Comparison of ENCODE assay signal across 8 mouse cellular contexts in the genomic region with DNA sequence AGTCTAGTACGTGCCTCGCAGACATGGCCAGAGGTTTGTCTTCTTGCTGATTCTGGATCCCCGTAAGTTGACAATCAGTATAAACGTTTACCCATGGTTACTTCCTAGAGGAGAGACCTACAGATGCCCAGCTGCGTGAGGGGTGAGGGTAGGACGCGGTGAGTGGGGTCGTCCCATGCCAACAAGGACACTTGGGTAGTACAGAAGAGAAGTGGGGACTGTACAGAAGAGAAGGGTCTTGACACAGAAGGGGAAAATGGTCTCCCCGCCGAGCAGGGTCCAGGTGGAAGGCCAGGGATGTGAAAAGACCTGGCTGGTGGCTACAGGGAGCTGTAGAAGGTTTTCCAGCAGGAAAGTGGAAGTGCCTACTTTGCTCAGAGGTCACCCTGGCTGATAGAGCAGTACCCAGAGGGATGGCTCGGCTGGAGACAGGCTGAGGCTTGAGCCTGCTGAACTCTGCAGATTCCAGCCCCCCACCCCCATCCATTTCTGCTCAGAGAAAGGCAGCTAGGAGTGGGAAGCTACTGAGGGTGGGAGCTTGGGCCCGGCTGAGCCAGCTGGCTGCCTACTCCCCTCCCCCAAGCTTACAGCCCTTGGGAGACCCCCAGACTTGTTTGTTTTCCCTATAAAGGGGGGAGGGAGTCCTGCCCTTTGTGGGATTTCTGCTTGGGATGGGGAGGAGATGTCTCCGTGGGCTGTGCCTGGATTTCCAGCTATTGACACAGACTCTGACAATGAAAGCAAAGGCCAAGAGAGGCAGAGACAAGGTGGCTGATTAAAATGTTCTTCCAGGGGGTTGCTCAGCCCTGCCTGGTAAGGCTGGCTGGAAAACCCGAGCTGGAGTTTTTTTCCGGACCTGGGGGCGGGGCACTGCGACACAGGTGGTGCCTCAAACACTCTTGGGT. TPM values are rescaled to one million over a fixed set of nuclear protein-coding genes. Genes with fewer than 3 reads are reported as not detected.
DNase-seq lines count a peak whose midpoint lies in the region; ATAC-seq and TF ChIP-seq lines count a peak whose summit lies in the region.

No protein-coding gene starts in this region.

- 0 out of 2 replicates have a peak, but pooled peaks cover 5% of the 10 kb centered on the region for H3K4me1 ChIP-seq in forebrain, postnatal 0 days (ENCODE audit: insufficient read depth)
- peaks cover 42% of the 10 kb centered on the region for H3K4me1 ChIP-seq in neural tube, embryonic 12.5 days

- H3K9ac ChIP-seq in forebrain, postnatal 0 days: no peak overlapping the region
- no peak overlapping the region for H3K9ac ChIP-seq in neural tube, embryonic 12.5 days

- 29% methylated on average over 17 of the region's 17 CpGs for WGBS in forebrain, postnatal 0 days
- 18% methylated on average over 17 of the region's 17 CpGs for WGBS in neural tube, embryonic 12.5 days

- no peak overlapping the region for H3K27ac ChIP-seq in forebrain, postnatal 0 days (ENCODE audit: low read depth, low read length)
- H3K27ac ChIP-seq in neural tube, embryonic 12.5 days: peak overlapping the region; percentile 48

- H3K36me3 ChIP-seq in forebrain, postnatal 0 days (ENCODE audit: insufficient read depth): no peaks in the 10 kb centered on the region
- no peaks in the 10 kb centered on the region for H3K36me3 ChIP-seq in neural tube, embryonic 12.5 days

- TF ChIP-seq CTCF in forebrain, postnatal 0 days (IDR thresholded peaks at IDR 0.05; ENCODE audit: low read depth): no peak

- no peak overlapping the region for H3K4me3 ChIP-seq in forebrain, postnatal 0 days (ENCODE audit: low read depth, low read length)
- H3K4me3 ChIP-seq in neural tube, embryonic 12.5 days: no peak overlapping the region

- peaks cover 5% of the 10 kb centered on the region for H3K27me3 ChIP-seq in forebrain, postnatal 0 days (ENCODE audit: insufficient read depth, low read length)
- H3K27me3 ChIP-seq in neural tube, embryonic 12.5 days (replicated peaks): peaks cover 21% of the 10 kb centered on the region

- peak; percentile 35 for DNase-seq in urinary bladder, postnatal 25 days (ENCODE audit: low spot score)
- DNase-seq in urinary bladder, adult 18-20 months (ENCODE audit: low spot score in 2 of 2): no peak
- DNase-seq in forebrain, postnatal 0 days: no peak
- DNase-seq in kidney, postnatal 25 days: peak; percentile 60 to 71
- no peak for DNase-seq in layer of hippocampus, adult 11-12 months (ENCODE audit: low spot score)

- no peak overlapping the region for H3K4me2 ChIP-seq in forebrain, postnatal 0 days (ENCODE audit: low read depth)
- peak overlapping the region; percentile 41 for H3K4me2 ChIP-seq in neural tube, embryonic 12.5 days (replicated peaks)

- ATAC-seq in forebrain, postnatal 0 days: peak; percentile 85
- ATAC-seq in neural tube, embryonic 12.5 days (ENCODE audit: low FRiP score, low read depth): peak; percentile 96
- no peak for ATAC-seq in inflammation-experienced regulatory T-cells, adult 6 months
- no peak for ATAC-seq in cerebellum, adult (ENCODE audit: insufficient number of reproducible peaks, low FRiP score, low TSS enrichment)

- H3K9me3 ChIP-seq in forebrain, postnatal 0 days (ENCODE audit: low read length): 0 out of 2 replicates have a peak, but pooled peaks cover 3% of the 10 kb centered on the region
- H3K9me3 ChIP-seq in neural tube, embryonic 12.5 days: no peaks in the 10 kb centered on the region

RNA-seq across cellular contexts. Expression of a gene that starts 11.2 kb away (rescaled TPM):
- total RNA-seq in forebrain, postnatal 0 days (2014; rRNA removed): 63.3 and 66.3 TPM in 2 replicates
- 16.3 and 21.1 TPM in 2 replicates for polyA plus RNA-seq in forebrain, postnatal 0 days (2015; fragmentation: Nextera tagmentation; extraction: Ambion mirVana)
- 55.5 and 58.7 TPM in 2 replicates for polyA plus RNA-seq in neural tube, embryonic 12.5 days (2016; fragmentation: Nextera tagmentation; extraction: Ambion mirVana)
- polyA plus RNA-seq in inflammation-experienced regulatory T-cells, adult 6 months (2017; shearing (Covaris generic)): 10 to 100 TPM; 24.8 to 36.7 (median 29.8) TPM

Comparison
In these comparisons a context has a peak if more than half of its experiments do, and no peak if none do; other contexts are left out.
1. DNase-seq: peak in urinary bladder, postnatal 25 days (single experiment) and kidney, postnatal 25 days (2 of 2); none in urinary bladder, adult 18-20 months (0 of 2), forebrain, postnatal 0 days (single experiment) and layer of hippocampus, adult 11-12 months (single experiment).
2. ATAC-seq: peak in forebrain, postnatal 0 days (single experiment) and neural tube, embryonic 12.5 days (single experiment); none in inflammation-experienced regulatory T-cells, adult 6 months (single experiment) and cerebellum, adult (single experiment).